In the genomic region with DNA sequence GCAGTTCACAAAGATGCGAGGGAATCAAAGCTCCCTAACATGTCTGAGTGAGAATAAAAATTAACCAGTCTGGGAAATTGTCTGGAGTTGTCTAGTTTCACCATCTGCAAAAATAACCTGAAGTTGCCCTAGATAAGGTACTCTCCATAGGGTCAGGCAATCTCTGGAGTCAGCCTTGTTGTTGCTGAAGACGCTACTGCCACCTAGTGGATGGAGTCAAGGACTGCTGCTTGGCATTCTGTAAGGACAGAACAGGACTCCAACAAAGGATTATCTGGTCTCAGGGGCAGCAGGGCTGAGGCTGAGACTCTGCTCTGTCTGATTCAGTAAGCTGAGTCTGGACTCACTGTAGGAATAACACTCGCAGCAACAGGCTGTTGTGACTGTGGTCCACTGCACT, we compare ENCODE assay signal across 1 mouse cellular context.
TF ChIP-seq lines count a peak whose summit lies in the region.

No protein-coding gene starts in this region.

TF ChIP-seq in MEL, 35 proteins besides CTCF, POLR2A, EP300 and RAD21 (continued from another document):
- TF ChIP-seq RCOR1 (IDR thresholded peaks at IDR 0.05; ENCODE audit: low read depth, low read length) (no peak), SIN3A (IDR thresholded peaks at IDR 0.05; ENCODE audit: low read length) (no peak), SMC3 (IDR thresholded peaks at IDR 0.05; ENCODE audit: low read depth, low read length) (peak; percentile 98), ELF1 (IDR thresholded peaks at IDR 0.05; ENCODE audit: low read depth, low read length) (no peak), HCFC1 (IDR thresholded peaks at IDR 0.05; ENCODE audit: low read depth, low read length) (no peak), USF1 (IDR thresholded peaks at IDR 0.05; ENCODE audit: low read depth, low read length) (no peak), MAZ (IDR thresholded peaks at IDR 0.05; ENCODE audit: low read depth, low read length) (no peak), BHLHE40 (IDR thresholded peaks at IDR 0.05; ENCODE audit: borderline replicate concordance, low read depth, low read length) (no peak), ZC3H11A (IDR thresholded peaks at IDR 0.05; ENCODE audit: low read depth, low read length) (peak; percentile 97), MAX (IDR thresholded peaks at IDR 0.05; ENCODE audit: low read length) (no peak), NELFE (IDR thresholded peaks at IDR 0.05; ENCODE audit: low read depth, low read length) (no peak), CHD1 (IDR thresholded peaks at IDR 0.05; ENCODE audit: low read depth, low read length) (no peak), MEF2A (IDR thresholded peaks at IDR 0.05; ENCODE audit: extremely low read depth, insufficient replicate concordance, low read depth, low read length, poor library complexity, severe bottlenecking) (no peak), MXI1 (IDR thresholded peaks at IDR 0.05; ENCODE audit: low read depth, low read length) (no peak), ZMIZ1 (IDR thresholded peaks at IDR 0.05; ENCODE audit: low read depth, low read length) (no peak), GATA1 (IDR thresholded peaks at IDR 0.05; ENCODE audit: low read depth, low read length) (peak; percentile 51), MYC (IDR thresholded peaks at IDR 0.05; ENCODE audit: low read depth, low read length) (no peak), KAT2A (conservative IDR thresholded peaks at IDR 0.05; ENCODE audit: low read depth, low read length) (no peak), TBP (IDR thresholded peaks at IDR 0.05; ENCODE audit: low read depth, low read length) (no peak), ZNF384 (IDR thresholded peaks at IDR 0.05; ENCODE audit: low read depth, low read length) (0 out of 2 replicates have a peak, but pooled peaks have one; percentile 16), JUND (IDR thresholded peaks at IDR 0.05; ENCODE audit: low read depth, low read length) (no peak), GABPA (IDR thresholded peaks at IDR 0.05; ENCODE audit: low read depth, low read length) (no peak), MAFK (IDR thresholded peaks at IDR 0.05; ENCODE audit: borderline replicate concordance, low read depth, low read length) (no peak), MYB (IDR thresholded peaks at IDR 0.05; ENCODE audit: low read depth, low read length) (no peak), USF2 (IDR thresholded peaks at IDR 0.05; ENCODE audit: borderline replicate concordance in 1 of 2, insufficient read depth in 1 of 2, low read depth in 1 of 2, low read length in 2 of 2) (no peak), POLR2AphosphoS2 (IDR thresholded peaks at IDR 0.05; ENCODE audit: low read length) (no peak), NRF1 (IDR thresholded peaks at IDR 0.05; ENCODE audit: insufficient read depth, low read depth, low read length, poor library complexity, severe bottlenecking) (no peak), CHD2 (IDR thresholded peaks at IDR 0.05; ENCODE audit: low read length) (no peak)
TF ChIP-seq in MEL: peak in this region for 4.
